Mouse (Mus musculus) liver, adult 2 months (tissue): ENCODE results near the gene Tmem205. TPM values are rescaled to one million over a fixed set of nuclear protein-coding genes. Genes with fewer than 3 reads are reported as not detected.

ENCODE experiments used
- DNase-seq: peaks from one replicate; pipeline ENCODE4 v3.0.0-alpha.2; 2011; ENCODE audit warnings: low read depth, low spot score; ENCODE audit errors: extremely low read depth
- H3K27ac ChIP-seq: fragments of 200-500 bp; replicated peaks from 2 replicates; pipeline ENCODE4 v1.5.1; 2012; ENCODE audit warnings: low read depth, mild to moderate bottlenecking, control low read depth, inconsistent platforms, low read length; ENCODE audit not compliant: insufficient read depth
- H3K27me3 ChIP-seq: fragments of 200-500 bp; 2 replicates; pipeline ENCODE4 v1.6.1; 2012; ENCODE audit warnings: mild to moderate bottlenecking, moderate library complexity, low read length, inconsistent platforms; ENCODE audit not compliant: control insufficient read depth, insufficient read depth
- H3K36me3 ChIP-seq: fragments of 200-500 bp; 2 replicates; pipeline ENCODE4 v1.6.1; 2012; ENCODE audit warnings: low read length, inconsistent platforms; ENCODE audit not compliant: control insufficient read depth, insufficient read depth
- H3K4me1 ChIP-seq: fragments of 200-500 bp; 2 replicates; pipeline ENCODE4 v1.6.1; 2011; ENCODE audit warnings: low read length; ENCODE audit not compliant: control insufficient read depth, insufficient read depth
- H3K4me3 ChIP-seq: fragments of 200-500 bp; 2 replicates; pipeline ENCODE4 v1.5.1; 2011; ENCODE audit warnings: low read depth, mild to moderate bottlenecking, control low read depth, low read length, moderate library complexity; ENCODE audit not compliant: insufficient read depth
- H3K79me2 ChIP-seq: fragments of 200-500 bp; 2 replicates; pipeline ENCODE4 v1.6.1; 2012; ENCODE audit warnings: inconsistent platforms, mild to moderate bottlenecking, low read length, moderate library complexity; ENCODE audit not compliant: control insufficient read depth, insufficient read depth
- H3K9ac ChIP-seq: fragments of 200-500 bp; 2 replicates; pipeline ENCODE4 v1.6.1; 2012; ENCODE audit warnings: low read depth, mild to moderate bottlenecking, control low read depth, inconsistent platforms, low read length
- CTCF ChIP-seq: fragments of 200-500 bp; IDR thresholded peaks from 2 replicates; pipeline ENCODE4 v1.5.1; 2011; ENCODE audit warnings: low read depth, low read length, control low read depth
- POLR2A ChIP-seq: fragments of 200-500 bp; IDR thresholded peaks from 2 replicates; pipeline ENCODE4 v1.6.1; 2011; ENCODE audit warnings: low read length, control low read depth; ENCODE audit not compliant: insufficient read depth; ENCODE audit errors: extremely low read depth
- WGBS: fragments of 180-500 bp; shearing (Covaris S2); methylation state at CpG from one replicate; pipeline ENCODE4 v1.1.7; 2018; 5-methylcytosine and 5-hydroxymethylcytosine counted together
- polyA plus RNA-seq: library from polyadenylated mRNA; depleted of rRNA; stranded (reverse); fragments of >200 nt; gene quantifications from 2 replicates; pipeline ENCODE4 v1.2.3, GENCODE M21; 2012; rRNA removed
- total RNA-seq: library from RNA; depleted of rRNA; stranded (reverse); fragments of >200 nt; gene quantifications from 2 replicates; pipeline ENCODE4 v1.2.3, GENCODE M21; 2014; rRNA removed

Tmem205 gene
- total and polyA plus RNA-seq, 2 experiments, result 970 to 1,979 TPM

- Histone ChIP-seq H3K27ac (no peak overlapping the region), H3K4me3 (no peak overlapping the region), H3K79me2 (no peaks in the 10 kb centered on the region), H3K9ac (no peak overlapping the region), H3K4me1 (peaks cover 2% of the 10 kb centered on the region; the same call in 1 of the 2 replicates), H3K36me3 (no peaks in the 10 kb centered on the region), H3K27me3 (no peaks in the 10 kb centered on the region)
- no peak for DNase-seq
- whole genome bisulfite sequencing, result 88% methylated on average over 4 of the region's 4 CpGs
- TF ChIP-seq CTCF (no peak), POLR2A (no peak)
Observed at GRCm38 (mm10) chr9:21904031-21904430, 23.3 kb downstream of the Tmem205 start.

- no peaks in the 10 kb centered on the region for H3K79me2 ChIP-seq
- peaks cover 2% of the 10 kb centered on the region; the same call in 1 of the 2 replicates for H3K4me1 ChIP-seq
- H3K27ac ChIP-seq, result no peak overlapping the region
- whole genome bisulfite sequencing, result 9% methylated on average over 10 of the region's 10 CpGs
- peak; percentile 91 for DNase-seq
- H3K27me3 ChIP-seq, result no peaks in the 10 kb centered on the region
- H3K4me3 ChIP-seq, result peak overlapping the region; percentile 61
- H3K9ac ChIP-seq, result no peak overlapping the region
- no peaks in the 10 kb centered on the region for H3K36me3 ChIP-seq
- TF ChIP-seq CTCF, result no peak
- TF ChIP-seq POLR2A, result no peak
Observed at GRCm38 (mm10) chr9:21901223-21901820, 26.0 kb downstream of the Tmem205 start.

GRCm38 (mm10) chr9:21889229-21889628 is 38.1 kb downstream of the Tmem205 start:
- Histone ChIP-seq H3K4me1 (no peaks in the 10 kb centered on the region), H3K79me2 (no peaks in the 10 kb centered on the region), H3K27me3 (no peaks in the 10 kb centered on the region; the same call in 1 of the 2 replicates), H3K4me3 (no peak overlapping the region), H3K9ac (no peak overlapping the region), H3K27ac (no peak overlapping the region), H3K36me3 (no peaks in the 10 kb centered on the region)
- peak; percentile 33 for DNase-seq
- WGBS, result 51% methylated on average over 3 of the region's 3 CpGs
- TF ChIP-seq POLR2A, result no peak
- peak; percentile 76 for TF ChIP-seq CTCF

- no peaks in the 10 kb centered on the region for H3K27me3 ChIP-seq
- no peak overlapping the region for H3K4me3 ChIP-seq
- TF ChIP-seq CTCF (peak; percentile 22; the same call in 1 of the 2 replicates), POLR2A (no peak)
- H3K79me2 ChIP-seq, result no peaks in the 10 kb centered on the region
- no peaks in the 10 kb centered on the region for H3K36me3 ChIP-seq
- H3K27ac ChIP-seq, result no peak overlapping the region
- 71% methylated on average over 3 of the region's 3 CpGs for WGBS
- H3K9ac ChIP-seq, result no peak overlapping the region
- no peak for DNase-seq
- no peaks in the 10 kb centered on the region for H3K4me1 ChIP-seq
Observed at GRCm38 (mm10) chr9:21876601-21877000, 50.8 kb downstream of the Tmem205 start.

- 66% methylated on average over 4 of the region's 4 CpGs for WGBS
- no peak overlapping the region for H3K27ac ChIP-seq
- no peaks in the 10 kb centered on the region for H3K36me3 ChIP-seq
- H3K27me3 ChIP-seq, result no peaks in the 10 kb centered on the region
- no peak overlapping the region for H3K9ac ChIP-seq
- no peak for DNase-seq
- H3K79me2 ChIP-seq, result no peaks in the 10 kb centered on the region
- no peaks in the 10 kb centered on the region for H3K4me1 ChIP-seq
- no peak for TF ChIP-seq CTCF
- TF ChIP-seq POLR2A, result no peak
- H3K4me3 ChIP-seq, result no peak overlapping the region
Observed at GRCm38 (mm10) chr9:21872204-21872603, 55.2 kb downstream of the Tmem205 start.

Other genes with a start within 250 kb of the Tmem205 start
- 61.4 and 82.8 TPM in 2 replicates for gene Ldlr, start 204.1 kb downstream of the Tmem205 start, total RNA-seq
- gene Ldlr, start 204.1 kb downstream of the Tmem205 start, polyA plus RNA-seq, result 105 and 116 TPM in 2 replicates
- gene Spc24, start 167.3 kb downstream of the Tmem205 start, total RNA-seq, result 15.3 and 17.9 TPM in 2 replicates
- gene Spc24, start 167.3 kb downstream of the Tmem205 start, polyA plus RNA-seq, result 11.6 and 14.4 TPM in 2 replicates
- gene Kank2, start 128.8 kb downstream of the Tmem205 start, total RNA-seq, result 12.8 and 20.7 TPM in 2 replicates
- 27.2 and 34.5 TPM in 2 replicates for gene Kank2, start 128.8 kb downstream of the Tmem205 start, polyA plus RNA-seq
- gene Angptl8, start 92.0 kb downstream of the Tmem205 start, total RNA-seq, result 13.6 and 22.2 TPM in 2 replicates
- 201 and 258 TPM in 2 replicates for gene Angptl8, start 92.0 kb downstream of the Tmem205 start, polyA plus RNA-seq
- gene Dock6, start 74.9 kb downstream of the Tmem205 start, total RNA-seq, result 8.5 and 12.6 TPM in 2 replicates
- 23.2 and 33.9 TPM in 2 replicates for gene Dock6, start 74.9 kb downstream of the Tmem205 start, polyA plus RNA-seq
- gene Rab3d, start 9.4 kb downstream of the Tmem205 start, total RNA-seq, result 5.5 and 5.6 TPM in 2 replicates
- gene Rab3d, start 9.4 kb downstream of the Tmem205 start, polyA plus RNA-seq, result 8.0 and 16.6 TPM in 2 replicates
- gene Ccdc159, start 85 bp downstream of the Tmem205 start, total RNA-seq, result 7.6 and 7.9 TPM in 2 replicates
- 6.7 and 11.6 TPM in 2 replicates for gene Ccdc159, start 85 bp downstream of the Tmem205 start, polyA plus RNA-seq
- 0.67 and 0.74 TPM in 2 replicates for gene Plppr2, start 9.5 kb upstream of the Tmem205 start, total RNA-seq
- gene Plppr2, start 9.5 kb upstream of the Tmem205 start, polyA plus RNA-seq, result 9.4 and 14.6 TPM in 2 replicates
- 4.1 and 5.3 TPM in 2 replicates for gene Swsap1, start 28.2 kb upstream of the Tmem205 start, total RNA-seq
- gene Swsap1, start 28.2 kb upstream of the Tmem205 start, polyA plus RNA-seq, result 4.7 and 5.2 TPM in 2 replicates
- gene Epor, start 36.0 kb upstream of the Tmem205 start, total RNA-seq, result 0.74 and 1.8 TPM in 2 replicates
- gene Epor, start 36.0 kb upstream of the Tmem205 start, polyA plus RNA-seq, result 4.8 and 5.0 TPM in 2 replicates
- 5.0 and 5.9 TPM in 2 replicates for gene Rgl3, start 61.9 kb upstream of the Tmem205 start, total RNA-seq
- gene Rgl3, start 61.9 kb upstream of the Tmem205 start, polyA plus RNA-seq, result 41.8 and 44.2 TPM in 2 replicates
- gene Ccdc151, start 75.1 kb upstream of the Tmem205 start, total RNA-seq, result 0.34 and 0.46 TPM in 2 replicates
- 0.59 and 0.76 TPM in 2 replicates for gene Ccdc151, start 75.1 kb upstream of the Tmem205 start, polyA plus RNA-seq
- 60.0 and 63.6 TPM in 2 replicates for gene Prkcsh, start 75.2 kb upstream of the Tmem205 start, total RNA-seq
- gene Prkcsh, start 75.2 kb upstream of the Tmem205 start, polyA plus RNA-seq, result 95.5 and 99.3 TPM in 2 replicates
- not detected in 2 replicates for gene Elavl3, start 124.5 kb upstream of the Tmem205 start, total RNA-seq
- not detected in 2 replicates for gene Elavl3, start 124.5 kb upstream of the Tmem205 start, polyA plus RNA-seq
- gene Gm49318, start 143.7 kb upstream of the Tmem205 start, total RNA-seq, result not detected in 2 replicates
- not detected in 2 replicates for gene Gm49318, start 143.7 kb upstream of the Tmem205 start, polyA plus RNA-seq
- gene Zfp653, start 143.8 kb upstream of the Tmem205 start, total RNA-seq, result 2.9 and 3.6 TPM in 2 replicates
- gene Zfp653, start 143.8 kb upstream of the Tmem205 start, polyA plus RNA-seq, result 6.9 and 13.0 TPM in 2 replicates
- 34.1 and 39.1 TPM in 2 replicates for gene Ecsit, start 157.9 kb upstream of the Tmem205 start, total RNA-seq
- 63.9 and 69.2 TPM in 2 replicates for gene Ecsit, start 157.9 kb upstream of the Tmem205 start, polyA plus RNA-seq
- 0.28 and 1.0 TPM in 2 replicates for gene Cnn1, start 171.7 kb upstream of the Tmem205 start, total RNA-seq
- gene Cnn1, start 171.7 kb upstream of the Tmem205 start, polyA plus RNA-seq, result 0.22 and 0.36 TPM in 2 replicates
- gene Elof1, start 189.6 kb upstream of the Tmem205 start, total RNA-seq, result 46.2 and 56.8 TPM in 2 replicates
- 106 and 108 TPM in 2 replicates for gene Elof1, start 189.6 kb upstream of the Tmem205 start, polyA plus RNA-seq
- gene Acp5, start 208.2 kb upstream of the Tmem205 start, total RNA-seq, result 93.6 and 123 TPM in 2 replicates
- 200 and 211 TPM in 2 replicates for gene Acp5, start 208.2 kb upstream of the Tmem205 start, polyA plus RNA-seq
- 21.6 and 23.0 TPM in 2 replicates for gene Pigyl, start 229.3 kb upstream of the Tmem205 start, total RNA-seq
- gene Pigyl, start 229.3 kb upstream of the Tmem205 start, polyA plus RNA-seq, result 45.8 and 53.0 TPM in 2 replicates